Mouse (Mus musculus): ENCODE results near the gene 1110051M20Rik.

Gene 1110051M20Rik

DNA sequence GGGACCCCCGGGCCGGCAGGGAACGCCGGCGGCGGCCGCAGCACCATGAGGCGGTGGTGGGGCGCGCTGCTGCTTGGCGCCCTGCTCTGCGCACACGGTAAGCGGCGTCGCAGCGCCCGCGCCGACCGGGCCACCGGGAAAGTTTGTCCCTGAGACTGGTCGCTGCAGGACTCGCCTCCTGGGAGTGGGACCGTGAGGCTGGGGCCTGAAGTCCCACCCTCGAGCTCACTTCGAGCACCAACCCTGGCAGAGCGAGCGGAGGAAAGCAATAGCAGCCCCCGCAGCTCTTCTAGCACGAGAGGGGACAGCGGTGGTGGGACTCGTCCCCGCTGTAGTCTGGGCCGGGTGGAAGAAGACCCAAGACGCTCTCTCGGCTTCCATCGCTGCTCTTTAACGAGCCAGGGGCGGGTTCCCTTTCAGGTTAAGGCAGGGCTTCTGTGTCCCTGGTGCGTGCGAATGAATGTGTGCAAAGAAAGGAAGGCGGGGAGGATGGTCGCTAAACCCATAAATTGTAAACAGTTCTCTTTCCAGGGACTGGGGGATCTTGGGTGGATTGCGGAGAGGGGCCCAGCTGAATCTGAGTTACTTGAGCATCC, 13.2 kb upstream of the 1110051M20Rik start:
- DNase-seq (ENCODE audit: extremely low spot score): peak; percentile 74

DNA sequence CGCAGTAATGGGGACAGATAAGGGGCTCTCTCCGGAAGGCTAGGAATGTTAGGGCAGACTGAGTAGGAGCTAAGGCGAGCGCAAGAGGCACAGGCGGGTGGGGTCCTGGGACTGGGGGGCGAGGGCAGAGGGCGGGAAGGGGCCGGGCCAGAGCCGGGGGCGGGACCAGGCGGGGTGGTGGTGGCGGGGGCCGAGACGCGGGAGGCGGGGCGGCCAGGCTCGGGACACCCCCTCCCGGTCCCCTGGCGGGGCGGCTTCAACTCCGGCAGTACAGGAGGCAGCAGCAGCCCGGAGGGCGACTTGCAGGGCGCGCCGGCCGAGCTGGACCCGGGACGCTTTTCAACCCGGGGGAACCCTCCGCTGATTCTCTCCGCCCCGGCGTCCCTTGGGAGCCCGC, 12.8 kb upstream of the 1110051M20Rik start, which contains the start of gene Lrp4:
Gene Lrp4 (plus strand): TSS at position 253 of the 397 bp plus-strand sequence.
- DNase-seq (ENCODE audit: extremely low spot score): peak; percentile 84

DNA sequence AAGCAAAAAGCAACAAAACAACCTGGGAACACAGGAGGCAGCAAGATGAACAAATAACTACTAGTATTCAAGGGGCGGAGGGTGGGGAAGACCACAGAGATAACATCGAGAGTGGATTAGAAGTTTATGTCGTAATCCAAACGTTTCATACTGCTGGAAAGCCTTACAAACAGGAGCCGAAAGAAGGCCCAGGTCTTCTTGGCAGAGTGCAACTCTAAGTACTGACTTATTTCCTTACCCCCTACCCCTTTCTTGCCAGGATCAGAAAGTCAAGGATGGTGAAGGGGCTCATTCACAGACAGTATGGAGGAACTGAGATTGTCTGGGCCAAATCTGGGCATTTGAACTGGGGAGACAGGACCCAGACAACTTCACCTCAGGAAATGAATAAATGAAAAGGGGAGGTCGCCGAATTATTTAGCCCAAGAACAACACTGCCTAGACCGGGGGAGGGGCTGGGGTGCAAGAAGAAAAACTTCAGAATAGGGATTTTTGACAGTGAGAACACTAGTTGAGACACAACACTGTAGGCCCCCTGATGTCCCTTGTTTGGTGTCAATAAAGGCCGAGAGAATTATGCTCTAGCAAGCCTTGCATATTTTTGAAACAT, 12.1 kb upstream of the 1110051M20Rik start:
- no peak for DNase-seq (ENCODE audit: extremely low spot score)

DNA sequence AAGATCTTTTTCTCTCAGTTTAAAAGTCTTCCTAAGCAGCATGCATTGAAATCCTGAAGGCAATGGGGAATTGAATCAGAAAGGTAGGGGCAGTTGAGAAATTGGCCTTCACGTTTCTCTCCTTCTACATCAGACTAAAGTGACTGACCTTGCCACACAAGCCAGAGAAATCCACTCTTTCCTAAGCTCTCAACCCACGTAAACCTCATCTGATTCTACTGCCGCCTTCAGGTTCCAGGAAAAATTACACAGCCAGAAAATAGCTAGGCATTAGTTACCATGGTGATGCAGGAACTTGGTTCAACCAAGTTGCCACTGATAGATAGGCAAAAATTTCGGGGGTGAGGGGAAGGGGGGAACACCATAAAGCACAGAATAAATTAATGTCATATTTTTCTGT, 11.3 kb upstream of the 1110051M20Rik start:
- peak; percentile 66 for DNase-seq (ENCODE audit: extremely low spot score)

DNA sequence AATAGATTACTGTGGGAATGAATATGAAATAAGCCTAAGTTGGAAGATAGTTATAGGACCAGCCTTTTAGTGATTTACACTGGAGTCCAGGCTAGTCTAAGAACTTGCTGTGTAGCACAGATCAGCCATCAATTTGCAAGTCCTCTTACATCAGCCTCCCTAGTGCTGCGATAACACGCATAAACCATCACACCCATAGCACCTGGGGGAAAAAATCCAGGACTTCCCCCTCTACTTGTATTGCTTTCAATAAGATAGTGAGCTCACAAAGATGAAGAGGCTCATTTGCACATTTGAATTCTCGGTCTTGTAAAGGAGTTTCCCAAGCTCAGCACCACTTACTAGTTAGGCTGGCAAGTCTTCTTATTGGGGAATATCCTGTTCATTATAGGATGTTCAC, 9.9 kb upstream of the 1110051M20Rik start:
- no peak for DNase-seq (ENCODE audit: extremely low spot score)

DNA sequence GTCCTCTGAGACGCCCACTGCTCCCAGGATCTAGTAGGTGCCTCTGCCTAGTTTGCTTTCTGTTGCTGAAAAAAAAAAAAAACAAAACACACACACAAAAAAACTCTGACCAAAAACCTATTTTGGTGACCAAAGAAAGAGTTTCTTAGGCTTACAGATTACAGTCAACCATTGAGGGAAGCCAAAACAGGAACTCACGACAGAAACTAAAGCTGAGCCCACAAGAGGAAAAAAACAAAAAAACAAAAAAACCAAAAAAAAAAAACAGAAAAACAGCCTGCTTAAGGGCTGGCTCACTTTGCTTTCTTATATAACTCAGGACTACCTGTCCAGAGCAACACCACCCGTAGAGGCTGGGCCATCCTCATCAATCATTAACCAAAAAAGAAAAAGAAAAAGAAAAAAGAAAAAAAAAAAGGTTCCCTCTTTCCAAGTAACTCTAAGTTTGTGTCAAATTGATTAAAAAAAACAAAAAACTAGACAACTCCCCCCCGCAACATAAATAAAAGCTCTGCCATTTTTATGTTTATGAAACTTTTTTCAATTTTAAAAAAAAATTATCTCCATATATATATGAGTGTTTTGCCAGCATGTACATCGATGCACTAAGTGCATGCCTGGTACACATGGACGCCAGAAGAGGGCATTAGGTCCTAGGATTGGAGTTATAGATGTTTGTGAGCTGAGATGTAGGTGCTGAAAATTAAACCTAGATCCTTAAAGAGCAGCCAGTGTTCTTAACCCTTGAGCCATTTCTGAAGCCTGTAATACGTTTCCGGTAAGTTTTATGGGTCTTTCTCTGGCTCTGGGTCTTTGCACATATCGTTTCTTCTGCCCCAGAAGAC, 8.9 kb upstream of the 1110051M20Rik start:
- no peak for DNase-seq (ENCODE audit: extremely low spot score)

DNA sequence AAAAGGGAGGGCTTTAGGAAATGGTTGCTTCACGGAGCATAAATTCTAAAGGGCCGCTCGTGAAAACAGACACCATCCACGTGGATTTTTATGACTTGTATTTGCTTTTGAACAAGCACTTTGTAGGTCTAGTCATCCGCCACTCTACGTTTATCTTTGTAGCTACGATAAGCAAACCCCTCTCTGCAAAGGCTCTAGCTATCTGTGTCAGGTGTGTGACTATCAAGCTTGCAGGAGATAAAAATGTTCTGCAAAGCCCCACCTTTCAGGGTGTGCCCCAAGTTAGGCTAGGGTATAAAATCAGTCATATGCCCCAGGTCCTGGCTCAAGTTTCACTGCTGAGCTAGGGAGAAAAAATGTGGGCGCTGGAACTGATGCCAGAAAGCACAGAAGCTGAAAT, 8.2 kb upstream of the 1110051M20Rik start:
- DNase-seq (ENCODE audit: extremely low spot score): no peak

DNA sequence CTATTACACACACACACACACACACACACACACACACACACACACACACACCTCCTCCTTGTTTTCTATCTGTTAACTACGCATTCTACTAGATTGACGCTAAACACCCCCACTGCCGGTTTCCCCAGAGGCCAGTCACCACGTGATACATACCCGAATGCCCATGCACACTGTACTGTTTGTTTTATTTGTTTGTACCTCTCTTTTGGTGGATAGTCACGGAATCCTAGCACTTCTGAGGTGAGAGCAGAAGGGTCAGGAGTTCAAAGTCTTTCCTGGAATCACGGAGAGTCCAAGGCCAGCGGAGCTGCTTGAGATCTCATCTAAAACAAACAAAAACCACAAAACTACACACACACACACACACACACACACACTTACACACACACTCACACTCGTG, 5.8 kb upstream of the 1110051M20Rik start:
- DNase-seq (ENCODE audit: extremely low spot score): no peak

DNA sequence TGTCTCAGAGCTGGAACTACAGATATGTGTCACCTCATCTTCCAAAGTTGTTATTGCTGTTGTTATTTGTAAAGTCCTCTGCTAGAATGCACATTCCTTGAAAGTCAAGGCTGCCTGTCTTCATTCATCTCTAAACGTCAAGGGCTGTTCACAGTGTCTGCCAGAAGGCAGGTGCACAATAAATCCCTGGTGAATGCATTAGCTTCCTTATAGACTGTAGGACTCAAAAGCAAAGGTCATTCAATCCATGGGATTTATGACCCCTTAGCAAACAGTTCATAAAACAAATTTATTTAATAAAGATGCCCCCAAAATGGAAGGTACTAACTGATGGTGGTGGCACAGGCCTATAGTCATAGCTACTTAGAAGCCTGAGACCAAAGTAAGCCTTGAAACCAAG, 5.2 kb upstream of the 1110051M20Rik start:
- DNase-seq (ENCODE audit: extremely low spot score): no peak

DNA sequence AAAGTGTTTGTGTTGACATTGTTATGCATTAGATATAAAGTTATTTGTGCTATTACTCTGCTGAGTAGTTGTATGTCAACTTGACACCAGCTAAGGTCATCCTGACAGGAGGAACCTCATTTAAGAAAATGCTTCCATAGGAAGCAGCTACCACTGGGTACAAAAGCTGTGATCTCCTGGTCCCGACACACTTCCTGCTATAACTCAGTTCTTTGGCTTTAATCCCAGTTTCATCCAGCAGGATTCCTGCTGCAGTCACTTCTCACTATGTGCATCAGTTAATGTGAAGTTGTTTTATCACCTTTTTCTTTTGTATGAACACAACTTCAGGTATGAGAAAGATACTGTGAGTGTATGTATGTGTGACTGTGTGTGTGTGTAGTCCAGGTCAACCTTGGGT, 2.3 kb downstream of the 1110051M20Rik start:
- DNase-seq (ENCODE audit: extremely low spot score): no peak

DNA sequence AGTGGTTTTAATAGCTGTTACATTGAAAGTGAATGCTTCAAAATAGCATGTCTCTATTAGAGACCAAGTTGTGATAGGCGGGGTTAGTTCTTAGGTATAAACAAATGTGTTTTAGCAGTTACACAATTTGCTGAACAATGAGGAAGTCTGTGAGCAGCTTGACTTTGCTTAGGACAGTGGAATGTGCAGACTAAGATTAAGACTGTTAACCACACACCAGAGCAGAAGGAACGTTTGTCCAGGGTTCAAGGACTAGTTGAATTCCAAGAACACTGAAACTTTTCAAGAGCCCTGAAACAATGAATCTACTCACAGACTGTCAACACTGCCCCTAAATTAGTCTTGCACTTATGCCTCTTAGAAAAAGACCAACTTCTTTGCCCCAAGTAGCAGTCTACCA, 2.8 kb downstream of the 1110051M20Rik start:
- no peak for DNase-seq (ENCODE audit: extremely low spot score)

DNA sequence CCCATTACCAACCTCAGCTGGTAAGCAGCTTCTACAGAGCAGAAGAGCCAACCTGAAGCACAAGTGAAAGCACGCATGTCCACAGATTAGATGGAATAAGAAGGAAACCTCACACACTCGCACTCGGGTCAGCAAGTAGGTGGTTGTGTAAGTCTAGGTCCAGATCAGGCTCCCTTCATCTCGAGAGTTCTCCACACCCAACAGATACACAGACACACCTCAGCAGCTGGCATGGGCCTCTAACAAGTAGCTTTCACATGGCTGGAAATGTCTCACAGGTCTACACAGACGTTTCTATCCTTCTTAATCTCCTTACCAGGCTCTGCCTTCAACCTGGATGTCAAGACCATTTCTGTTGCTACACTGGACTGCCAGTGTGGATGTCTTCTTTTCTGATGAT, 3.8 kb downstream of the 1110051M20Rik start:
- DNase-seq (ENCODE audit: extremely low spot score): no peak

DNA sequence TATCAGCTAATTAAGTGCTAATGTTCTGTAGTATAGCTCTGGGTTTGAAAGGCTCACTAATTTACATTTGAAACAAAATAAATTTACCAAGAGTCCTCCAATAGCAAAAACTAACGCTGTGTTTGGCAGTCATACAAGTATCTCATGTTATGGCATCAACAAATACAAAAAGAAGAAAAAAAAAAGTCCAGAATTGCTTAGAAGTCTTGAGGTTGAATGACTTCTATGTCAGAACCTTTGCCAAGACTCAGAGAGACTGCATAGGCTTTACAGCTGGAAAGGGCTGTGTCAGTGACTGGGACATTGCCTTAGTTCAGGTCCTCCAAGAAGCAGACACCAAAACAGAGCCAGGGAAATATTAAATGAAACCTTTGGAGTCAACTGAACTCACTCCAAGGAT, 4.6 kb downstream of the 1110051M20Rik start:
- no peak for DNase-seq (ENCODE audit: extremely low spot score)

DNA sequence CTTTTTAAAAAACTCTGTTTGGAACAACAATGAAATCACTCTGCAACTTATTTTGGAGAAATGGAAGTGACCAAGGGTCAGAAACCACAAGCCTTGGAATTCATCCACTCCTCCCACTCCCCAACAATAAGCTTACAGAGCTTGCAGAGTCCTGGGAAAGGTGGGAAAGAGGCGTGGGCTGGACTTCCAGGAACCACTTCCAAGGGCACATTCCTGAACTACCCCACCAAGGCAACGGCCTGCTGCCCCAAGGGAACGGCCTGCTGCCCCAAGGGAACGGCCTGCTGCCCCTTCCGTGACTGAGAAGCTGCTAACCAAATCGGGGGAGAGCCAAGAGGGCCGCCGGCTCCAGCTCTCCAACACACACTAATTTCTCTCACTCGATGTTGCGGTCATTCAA, 5.2 kb downstream of the 1110051M20Rik start:
- DNase-seq (ENCODE audit: extremely low spot score): no peak

DNA sequence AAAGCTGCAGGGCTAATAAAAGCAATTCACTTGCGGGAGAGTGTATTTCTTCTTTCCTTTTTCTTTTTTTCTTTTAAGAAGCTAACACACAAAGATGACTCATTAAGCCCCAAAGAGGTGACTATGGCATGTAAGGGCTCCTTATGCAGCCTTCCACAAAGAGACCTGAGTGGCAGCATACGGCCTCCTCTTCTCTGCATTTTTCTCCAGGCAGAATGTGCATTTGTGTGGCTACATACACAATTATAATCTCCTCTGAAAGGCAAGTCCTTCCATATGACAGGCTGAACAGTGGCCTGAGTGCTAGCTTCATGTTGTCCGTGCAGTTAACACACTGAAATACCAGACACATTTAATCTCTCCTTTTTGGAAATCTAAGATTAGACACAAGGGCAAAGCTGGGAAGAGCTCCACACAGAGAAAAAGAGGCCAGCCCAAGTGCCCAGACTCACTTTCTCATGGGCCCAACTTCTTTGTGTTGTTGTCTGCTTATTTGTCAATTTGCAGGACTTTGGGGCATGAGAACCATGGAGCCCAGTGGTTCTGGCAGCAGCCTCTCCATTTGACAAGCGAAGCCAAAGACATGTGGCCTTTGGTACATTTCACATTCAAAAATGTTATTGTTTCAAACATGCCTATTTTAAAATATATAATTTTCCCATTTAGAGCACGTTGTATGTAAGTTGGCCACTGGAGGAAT, 7.2 kb downstream of the 1110051M20Rik start:
- no peak for DNase-seq (ENCODE audit: extremely low spot score)

DNA sequence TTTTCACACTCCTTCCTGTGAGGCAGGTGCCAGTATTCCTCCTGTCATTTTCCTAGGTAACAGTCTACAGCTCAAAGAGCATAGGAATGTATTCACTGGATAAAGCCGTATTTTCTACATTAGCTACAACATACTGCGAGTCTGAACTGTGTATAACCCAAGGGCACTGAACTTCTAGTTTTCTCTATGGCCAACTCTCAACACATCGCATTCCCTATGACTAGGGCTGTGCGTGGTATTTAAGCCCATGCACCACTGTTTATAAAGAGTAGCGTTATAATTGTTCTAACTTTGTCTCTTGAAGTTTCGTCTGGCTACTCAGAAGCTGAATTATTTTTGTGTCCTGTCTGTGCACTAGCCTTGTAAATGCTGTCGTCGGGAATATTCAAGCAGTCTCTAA, 7.8 kb downstream of the 1110051M20Rik start:
- no peak for DNase-seq (ENCODE audit: extremely low spot score)

DNA sequence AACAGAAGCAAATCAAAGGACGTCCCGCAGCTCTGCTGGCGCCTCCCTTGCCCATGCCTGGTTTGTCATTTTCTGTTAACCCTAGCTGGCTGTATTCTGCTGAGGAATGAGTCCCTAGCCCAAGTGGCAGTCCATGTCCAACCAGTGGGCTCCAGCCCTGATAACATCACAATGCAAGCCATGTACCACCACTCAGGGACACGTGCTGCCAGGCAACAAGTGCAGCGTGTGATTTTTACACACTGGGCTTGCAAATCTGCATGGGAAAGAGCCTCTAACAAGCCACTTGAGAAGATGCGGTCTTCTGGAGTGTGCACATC, 13.9 kb downstream of the 1110051M20Rik start:
- peak; percentile 18 for DNase-seq (ENCODE audit: extremely low spot score)

DNA sequence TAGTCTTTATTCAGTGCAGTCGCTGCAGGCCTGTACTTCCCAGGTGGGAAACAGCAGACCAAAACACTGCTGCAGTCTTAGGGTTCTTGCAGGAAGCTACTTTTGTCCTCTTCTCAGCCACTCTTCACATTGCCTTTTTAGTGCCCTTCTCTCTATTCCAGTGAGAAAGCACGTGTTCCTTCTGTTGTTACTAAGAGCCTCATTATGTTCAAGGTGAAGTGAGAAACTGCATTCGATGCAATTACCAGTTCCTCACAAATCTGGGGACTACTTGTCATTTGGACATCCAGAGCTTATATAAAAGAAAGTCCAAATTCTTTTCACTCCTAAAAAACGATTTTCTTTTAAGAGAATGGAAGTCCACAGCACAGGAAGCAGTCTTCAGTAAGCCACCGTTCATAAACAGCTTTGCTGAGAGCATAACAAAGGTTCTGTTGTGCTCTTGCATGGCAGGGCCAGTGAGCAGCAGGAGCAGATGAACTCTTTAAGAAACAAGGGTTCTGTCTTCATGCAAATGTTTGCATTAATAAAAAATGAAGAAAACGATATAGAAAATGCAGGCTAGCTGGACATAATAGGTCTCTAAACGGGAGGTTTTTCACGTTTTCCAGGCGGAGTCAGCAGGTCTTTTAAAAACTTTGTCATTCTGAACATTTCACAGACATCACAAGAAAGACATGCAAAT, 14.4 kb downstream of the 1110051M20Rik start:
- DNase-seq (ENCODE audit: extremely low spot score): peak; percentile 12

DNA sequence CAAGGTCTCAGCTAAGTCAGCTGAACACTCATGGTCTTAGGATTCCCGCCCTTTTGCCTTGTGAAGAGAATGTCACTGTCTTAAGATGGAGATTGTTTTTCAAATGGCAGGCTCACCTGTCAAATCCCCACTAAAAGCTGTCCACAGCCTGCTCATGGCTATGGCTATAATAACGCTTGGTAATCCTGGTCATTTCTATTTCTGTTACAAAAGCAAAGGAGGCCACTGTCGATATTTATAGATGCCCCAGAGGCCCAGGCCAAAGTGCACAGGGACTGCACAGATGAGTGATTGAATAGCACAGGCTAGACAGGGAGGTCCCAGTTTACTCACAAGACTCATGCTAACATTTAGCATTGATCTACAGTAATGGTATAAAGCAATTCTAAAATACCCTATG, 15.4 kb downstream of the 1110051M20Rik start:
- DNase-seq (ENCODE audit: extremely low spot score): no peak

DNA sequence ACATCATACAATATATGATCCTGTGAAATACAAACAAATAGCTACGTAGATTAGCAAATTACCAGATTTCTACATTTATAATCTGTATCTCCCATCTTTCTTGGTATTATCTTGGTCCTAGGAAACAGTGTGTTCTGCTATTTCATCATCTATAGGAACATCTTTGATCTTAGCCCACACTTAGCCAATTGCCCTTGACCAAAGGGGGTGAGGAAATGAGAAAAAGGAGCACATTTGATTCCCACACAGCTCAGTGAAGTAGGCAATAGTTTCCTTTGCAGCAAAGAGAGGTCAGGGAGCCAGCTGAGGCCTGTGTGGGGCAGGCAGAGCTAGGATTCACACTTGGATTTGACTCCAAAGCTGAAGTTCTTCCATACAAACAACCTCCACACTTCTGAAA, 18.2 kb downstream of the 1110051M20Rik start:
- DNase-seq (ENCODE audit: extremely low spot score): no peak

DNA sequence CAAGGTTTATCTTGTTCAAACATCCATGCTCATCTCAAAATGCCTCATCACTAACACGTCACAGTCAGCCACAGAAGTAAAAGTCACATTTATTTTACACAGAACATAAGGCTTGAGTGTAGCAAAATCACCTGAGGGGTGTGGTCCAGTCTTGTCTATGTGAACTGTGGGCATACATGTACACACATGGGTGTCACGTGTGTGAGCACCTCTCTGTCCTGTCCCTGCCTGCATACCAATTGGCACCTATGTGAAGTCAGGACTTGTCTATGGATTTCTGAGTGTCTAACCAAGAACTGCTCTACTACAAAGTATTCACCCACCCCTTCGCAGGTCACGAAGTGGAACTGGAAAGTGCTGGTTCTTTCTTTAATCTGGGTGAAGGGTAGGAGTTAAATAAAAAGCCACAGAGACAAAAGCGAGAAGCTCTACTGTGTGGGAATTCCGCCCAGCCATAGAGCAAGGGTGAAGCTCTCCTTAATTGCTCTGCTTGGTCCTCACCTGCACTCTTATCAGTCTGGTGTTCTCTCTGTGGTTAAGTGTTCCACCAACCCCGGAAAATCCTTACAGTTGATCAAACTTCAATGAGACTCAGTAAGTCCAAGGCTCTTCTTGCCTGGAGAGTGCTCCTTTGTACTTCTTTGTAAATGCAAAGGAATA, 20.3 kb downstream of the 1110051M20Rik start:
- DNase-seq (ENCODE audit: extremely low spot score): no peak

Data from embryo, embryonic 9.5 days (tissue).